Comparison of ENCODE assay signal across 8 mouse cellular contexts in the genomic region with DNA sequence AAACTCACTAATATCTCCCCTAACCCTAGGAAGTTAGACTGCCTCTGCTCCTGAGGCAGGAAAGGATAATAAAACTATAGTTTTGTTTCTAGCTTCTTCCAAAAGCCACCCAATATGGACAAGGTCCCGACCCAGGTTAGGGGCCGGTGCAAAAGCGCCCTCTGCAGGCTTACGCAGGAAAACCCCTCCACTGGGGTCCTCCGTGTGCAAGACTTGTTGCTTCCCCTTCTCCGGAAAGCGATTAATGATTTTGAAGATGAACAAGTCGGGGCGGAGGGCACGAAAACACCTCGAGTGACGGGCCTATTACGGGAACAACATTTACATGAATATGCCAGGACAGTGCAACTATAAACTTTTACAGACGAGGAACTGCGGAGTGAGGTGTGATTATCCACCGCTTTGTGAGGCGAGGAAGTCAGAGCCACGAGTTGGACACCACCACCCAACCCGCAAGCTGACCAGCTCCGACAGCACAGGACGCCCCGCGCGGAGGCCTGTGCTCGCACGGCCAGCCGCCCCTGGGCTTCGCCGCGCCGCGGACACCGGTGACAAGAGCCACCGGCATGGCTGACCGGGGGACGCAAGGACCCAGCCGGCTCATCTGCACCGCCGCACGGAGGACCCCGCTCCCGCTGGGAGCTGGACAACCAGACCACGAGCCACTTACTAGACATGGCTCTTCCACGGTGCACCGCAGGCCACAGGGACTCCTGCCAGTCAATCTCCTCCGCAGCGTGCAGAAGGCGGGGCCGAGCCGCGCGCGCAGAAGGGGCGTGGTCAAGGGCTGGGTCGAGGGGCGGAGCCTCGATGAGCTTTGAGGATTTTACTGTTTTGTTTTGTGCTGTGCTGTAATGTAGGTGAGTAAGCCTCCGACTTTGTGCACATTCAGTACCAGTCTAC. TPM values are rescaled to one million over a fixed set of nuclear protein-coding genes. Genes with fewer than 3 reads are reported as not detected.
A peak's percentile ranks its signal among the peaks of the same experiment; 100 is the strongest.
DNase-seq lines count a peak whose midpoint lies in the region; ATAC-seq and TF ChIP-seq lines count a peak whose summit lies in the region.

A gene (minus strand): TSS at position 731 of the 903 bp plus-strand sequence.

- peak within 1 kb of the TSS; percentile 71 for H3K9ac ChIP-seq in kidney, embryonic 15.5 days

- no peaks in the 10 kb centered on the region for H3K27me3 ChIP-seq in heart, embryonic 10.5 days (ENCODE audit: insufficient read depth, poor library complexity, severe bottlenecking)
- no peaks in the 10 kb centered on the region for H3K27me3 ChIP-seq in kidney, embryonic 15.5 days

- H3K9me3 ChIP-seq in heart, embryonic 10.5 days = no peaks in the 10 kb centered on the region
- no peaks in the 10 kb centered on the region for H3K9me3 ChIP-seq in kidney, embryonic 15.5 days (replicated peaks)

- H3K27ac ChIP-seq in bone marrow macrophage, adult 2 months (ENCODE audit: insufficient read depth, low read depth, low read length) = peak within 1 kb of the TSS; percentile 65
- peak within 1 kb of the TSS; percentile 85 for H3K27ac ChIP-seq in embryonic fibroblast, embryonic 13.5 days (ENCODE audit: insufficient read depth, low read length)
- peak within 1 kb of the TSS; percentile 95 for H3K27ac ChIP-seq in heart, embryonic 10.5 days
- peak within 1 kb of the TSS; percentile 97 for H3K27ac ChIP-seq in kidney, embryonic 15.5 days

- H3K4me2 ChIP-seq in kidney, embryonic 15.5 days = peak within 1 kb of the TSS; percentile 60

- TF ChIP-seq POLR2A in bone marrow macrophage, adult 2 months (IDR thresholded peaks at IDR 0.05; ENCODE audit: borderline replicate concordance, low read depth, low read length) = no peak
- peak; percentile 92 for TF ChIP-seq POLR2A in embryonic fibroblast, embryonic 13.5 days (IDR thresholded peaks at IDR 0.05; ENCODE audit: low read depth, low read length)

- H3K36me3 ChIP-seq in heart, embryonic 10.5 days = peaks cover 15% of the 10 kb centered on the region
- H3K36me3 ChIP-seq in kidney, embryonic 15.5 days = peaks cover 37% of the 10 kb centered on the region

- peak; percentile 95 for TF ChIP-seq CTCF in bone marrow macrophage, adult 2 months (IDR thresholded peaks at IDR 0.05; ENCODE audit: low read depth, low read length)
- TF ChIP-seq CTCF in embryonic fibroblast, embryonic 13.5 days (IDR thresholded peaks at IDR 0.05; ENCODE audit: borderline replicate concordance, insufficient read depth, low read length) = peak; percentile 38; the same call in 1 of the 2 replicates

- peak; percentile 98 for ATAC-seq in kidney, embryonic 15.5 days (replicated peaks; ENCODE audit: low FRiP score)
- peak; percentile 83 for ATAC-seq in monocyte, adult 5-6 weeks (replicated peaks; ENCODE audit: insufficient number of reproducible peaks, low FRiP score, low TSS enrichment, poor library complexity, severe bottlenecking)

- under 1% methylated on average over 58 of the region's 58 CpGs for WGBS in heart, embryonic 10.5 days
- WGBS in kidney, embryonic 15.5 days = under 1% methylated on average over 58 of the region's 58 CpGs

- H3K4me3 ChIP-seq in bone marrow macrophage, adult 2 months (ENCODE audit: insufficient read depth, low read length) = peak within 1 kb of the TSS; percentile 82
- H3K4me3 ChIP-seq in embryonic fibroblast, embryonic 13.5 days (ENCODE audit: insufficient read depth, low read length) = peak within 1 kb of the TSS; percentile 84
- peak within 1 kb of the TSS; percentile 88 for H3K4me3 ChIP-seq in heart, embryonic 10.5 days
- peak within 1 kb of the TSS; percentile 73 for H3K4me3 ChIP-seq in kidney, embryonic 15.5 days (replicated peaks)

- H3K4me1 ChIP-seq in bone marrow macrophage, adult 2 months (ENCODE audit: control insufficient read depth, insufficient read depth, low read length) = peaks cover 16% of the 10 kb centered on the region
- H3K4me1 ChIP-seq in embryonic fibroblast, embryonic 13.5 days (ENCODE audit: control insufficient read depth, insufficient read depth, low read length) = peaks cover 5% of the 10 kb centered on the region; the same call in 1 of the 2 replicates
- H3K4me1 ChIP-seq in heart, embryonic 10.5 days = peaks cover 3% of the 10 kb centered on the region; the same call in 1 of the 2 replicates
- H3K4me1 ChIP-seq in kidney, embryonic 15.5 days = peaks cover 8% of the 10 kb centered on the region; the same call in 1 of the 2 replicates

- peak; percentile 83 for DNase-seq in A20 (ENCODE audit: low read depth, low spot score)
- DNase-seq in heart, embryonic 10.5 days (ENCODE audit: low spot score) = peak; percentile 97
- DNase-seq in liver = peak; percentile 94
- peak; percentile 94 to 99 for DNase-seq in spleen, postnatal 4 days (ENCODE audit: low spot score in 2 of 2)

RNA-seq across cellular contexts. Expression of the gene that starts here (rescaled TPM):
- polyA plus RNA-seq in bone marrow macrophage, adult 2 months (2012; ENCODE audit: insufficient read depth, insufficient read length, missing spikeins) = 30.5 and 37.8 TPM in 2 replicates
- 70.7 and 91.4 TPM in 2 replicates for polyA plus RNA-seq in embryonic fibroblast, embryonic 13.5 days (2011; ENCODE audit: insufficient read length, low read depth, missing spikeins)
- polyA plus RNA-seq in heart, embryonic 10.5 days (2016; fragmentation: Nextera tagmentation; extraction: Ambion mirVana) = 42.9 and 58.3 TPM in 2 replicates
- polyA plus RNA-seq in kidney, embryonic 15.5 days (2015; fragmentation: Nextera tagmentation; extraction: Ambion mirVana) = 100 and 104 TPM in 2 replicates
- total RNA-seq in monocyte, adult 5-6 weeks (2017) = 2.0 to 9.7 TPM (median 7.9 TPM) in 3 replicates

Comparison
In these comparisons a context has a peak if more than half of its experiments do, and no peak if none do; other contexts are left out.
1. Peak in every context shown above with its lines: DNase-seq, ATAC-seq, H3K4me3 ChIP-seq and H3K27ac ChIP-seq.